Mouse (Mus musculus) ES-E14 (cell line): ENCODE measurements around the gene Slc38a3.

ENCODE experiments used
- CHD2 ChIP-seq: IDR thresholded peaks from 2 replicates; pipeline ENCODE4 v1.6.1; 2014; ENCODE audit warnings: mild to moderate bottlenecking, low read depth, low read length, inconsistent platforms
- HCFC1 ChIP-seq: IDR thresholded peaks from 2 replicates; pipeline ENCODE4 v1.6.1; 2012; ENCODE audit warnings: low read length, inconsistent platforms, borderline replicate concordance; ENCODE audit not compliant: insufficient read depth
- MAFK ChIP-seq: IDR thresholded peaks from 2 replicates; pipeline ENCODE4 v1.6.1; 2014; ENCODE audit warnings: mild to moderate bottlenecking, low read depth, low read length, inconsistent platforms; ENCODE audit not compliant: insufficient read depth
- ZC3H11A ChIP-seq: IDR thresholded peaks from 2 replicates; pipeline ENCODE4 v1.6.1; 2012; ENCODE audit warnings: low read depth, mild to moderate bottlenecking, inconsistent platforms, low read length, borderline replicate concordance
- ZNF384 ChIP-seq: IDR thresholded peaks from 2 replicates; pipeline ENCODE4 v1.6.1; 2012; ENCODE audit warnings: low read depth, low read length, inconsistent platforms

DNA sequence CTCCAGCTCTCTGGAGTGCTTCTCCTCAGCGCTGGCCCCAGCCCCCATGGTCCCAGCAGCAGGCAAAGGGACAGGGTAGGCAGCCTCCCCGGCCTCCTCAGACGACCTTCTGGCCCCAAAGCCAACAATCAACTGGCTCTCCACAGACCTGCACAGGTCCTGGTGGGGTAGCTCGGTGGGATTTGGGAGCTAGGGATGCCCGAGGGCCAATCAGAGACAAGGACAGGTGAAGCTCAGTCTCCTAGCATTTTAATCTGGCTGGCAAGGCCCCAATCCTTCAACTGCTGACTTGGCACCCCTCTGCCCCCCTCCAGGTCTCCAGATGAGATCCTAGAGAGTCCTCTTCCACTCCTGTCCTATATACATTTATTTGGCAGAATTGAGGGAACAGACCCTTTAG is 10.2 kb upstream of the Slc38a3 start, which contains the start of gene Gnat1:
- TF ChIP-seq CHD2 (no peak), ZC3H11A (no peak), MAFK (no peak), HCFC1 (no peak), ZNF384 (no peak)
